Mouse (Mus musculus) E14TG2a.4 (cell line): ENCODE results near the gene Oas1f.
"Not testable (repeated sequence)": the region's sequence is repeated elsewhere in the genome, so short reads cannot be mapped to it uniquely, and the experiment has no call there.

Experiments
- H3K27me3 ChIP-seq: 2 replicates; pipeline ENCODE4 v1.6.1; 2014; ENCODE audit warnings: low read length, control low read depth; ENCODE audit not compliant: insufficient read depth
- H3K36me3 ChIP-seq: 2 replicates; pipeline ENCODE4 v1.6.1; 2014; ENCODE audit warnings: low read length, control low read depth; ENCODE audit not compliant: insufficient read depth
- H3K4me1 ChIP-seq: replicated peaks from 2 replicates; pipeline ENCODE4 v1.6.1; 2014; ENCODE audit warnings: low read depth, low read length, control low read depth
- H3K4me3 ChIP-seq: replicated peaks from 2 replicates; pipeline ENCODE4 v1.5.1; 2014; ENCODE audit warnings: mild to moderate bottlenecking, low read length
- H3K9me3 ChIP-seq: 2 replicates; pipeline ENCODE4 v1.6.1; 2014; ENCODE audit warnings: low read length, control low read depth
- CTCF ChIP-seq: conservative IDR thresholded peaks from 2 replicates; pipeline ENCODE4 v1.5.1; 2014; ENCODE audit warnings: low read length
- NANOG ChIP-seq: IDR thresholded peaks from 2 replicates; pipeline ENCODE4 v1.6.1; 2014; ENCODE audit warnings: borderline replicate concordance, low read length, mixed read lengths
- POU5F1 ChIP-seq: IDR thresholded peaks from 2 replicates; pipeline ENCODE4 v1.6.1; 2014; ENCODE audit warnings: low read length, borderline replicate concordance

The Oas1f gene

DNA sequence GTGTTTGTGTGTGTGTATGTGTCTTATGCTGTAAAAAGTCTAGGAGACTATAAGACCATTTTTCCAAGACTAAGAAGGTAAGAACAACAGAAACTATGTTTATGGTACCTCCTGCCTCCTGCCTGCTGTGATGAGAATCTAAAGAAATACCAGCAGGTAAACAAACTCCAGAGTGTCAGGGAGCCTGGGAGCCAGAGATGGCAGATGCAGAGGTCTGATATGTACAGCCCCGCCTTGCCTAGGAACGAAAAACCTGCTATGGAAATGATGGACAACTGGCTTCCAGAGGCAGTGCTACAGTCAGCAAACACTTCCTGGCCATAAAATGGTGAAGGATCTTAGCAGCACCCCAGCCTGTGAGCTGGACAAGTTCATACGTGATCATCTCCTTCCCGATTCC is at the start of gene Oas1f:
Oas1f (plus strand) TSS at position 301 of the 400 bp plus-strand sequence.
- H3K4me1 ChIP-seq = peaks cover 13% of the 10 kb centered on the region
- no peak for TF ChIP-seq CTCF
- no peak for TF ChIP-seq POU5F1
- TF ChIP-seq NANOG = no peak
- H3K27me3 ChIP-seq = peaks cover 46% of the 10 kb centered on the region
- H3K36me3 ChIP-seq = no peaks in the 10 kb centered on the region
- H3K4me3 ChIP-seq = no peak within 1 kb of the TSS
- H3K9me3 ChIP-seq = peaks cover 5% of the 10 kb centered on the region; the same call in 1 of the 2 replicates

DNA sequence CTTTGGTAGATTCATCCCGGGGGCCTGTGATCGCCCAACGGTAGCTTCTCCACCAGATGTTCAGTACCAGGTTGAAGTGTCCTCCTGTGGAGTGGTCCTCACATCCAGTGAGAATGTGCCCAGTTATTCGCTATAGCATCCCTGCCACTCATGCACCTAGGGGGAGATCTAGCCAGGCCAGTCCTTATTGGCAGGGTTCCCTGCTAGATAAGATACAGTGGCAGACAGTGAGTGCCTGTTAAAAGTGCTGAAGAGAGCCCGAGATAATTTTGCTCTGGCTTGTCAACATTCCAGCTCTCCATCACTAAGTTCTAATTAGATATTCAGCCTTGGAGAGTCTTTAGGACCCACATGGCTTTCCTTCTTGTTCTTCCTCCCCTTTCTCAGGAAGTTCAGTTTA is 49.0 kb upstream of the Oas1f start:
- peaks cover 52% of the 10 kb centered on the region for H3K27me3 ChIP-seq
- not testable (repeated sequence) for H3K4me3 ChIP-seq, H3K4me1 ChIP-seq, H3K36me3 ChIP-seq, H3K9me3 ChIP-seq

DNA sequence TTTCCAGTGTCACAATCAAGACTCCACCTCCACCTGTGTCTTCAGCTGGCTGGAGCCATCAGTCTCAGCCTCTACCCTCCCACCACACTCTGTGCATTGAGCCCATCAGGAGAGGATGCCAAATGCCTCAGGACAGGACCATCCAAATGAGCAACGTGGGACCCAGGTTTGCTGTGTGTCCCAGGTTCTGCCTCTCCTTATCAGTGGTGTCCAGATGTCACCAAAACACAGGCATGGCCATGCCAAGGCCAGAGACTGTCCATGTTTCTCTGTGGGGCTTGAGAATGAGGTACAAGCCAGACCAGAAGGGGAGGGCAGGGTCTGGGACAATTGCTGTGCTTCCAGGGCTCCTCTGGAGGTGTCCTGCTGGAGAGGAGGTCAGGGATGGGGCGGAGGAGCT is 48.2 kb upstream of the Oas1f start:
- not testable (repeated sequence) for H3K4me1 ChIP-seq, H3K36me3 ChIP-seq, H3K9me3 ChIP-seq, H3K4me3 ChIP-seq
- peaks cover 58% of the 10 kb centered on the region for H3K27me3 ChIP-seq

DNA sequence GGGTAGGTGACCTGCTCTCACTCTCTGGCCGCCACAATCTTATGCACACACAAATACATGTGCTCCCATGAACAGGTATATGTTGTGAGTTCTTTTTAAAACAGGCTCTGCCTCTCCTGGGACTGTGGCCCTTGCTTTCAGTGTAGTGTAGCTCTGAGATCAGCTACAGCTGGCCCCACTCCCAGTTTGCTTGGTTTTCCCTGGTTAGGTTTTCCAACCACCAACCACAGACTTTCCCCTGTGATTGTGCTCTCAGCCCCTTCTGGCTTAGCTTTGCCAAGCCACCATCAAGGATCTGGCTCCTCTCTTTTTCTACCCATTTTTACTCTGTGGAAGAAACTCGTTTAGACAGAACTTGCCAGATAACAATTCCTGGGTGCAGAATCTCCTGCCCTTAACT is 43.6 kb upstream of the Oas1f start:
- no peaks in the 10 kb centered on the region for H3K9me3 ChIP-seq
- no peaks in the 10 kb centered on the region; the same call in 1 of the 2 replicates for H3K36me3 ChIP-seq
- peaks cover 51% of the 10 kb centered on the region for H3K27me3 ChIP-seq
- no peak overlapping the region for H3K4me3 ChIP-seq
- no peak for TF ChIP-seq NANOG
- no peak for TF ChIP-seq CTCF
- no peak for TF ChIP-seq POU5F1
- H3K4me1 ChIP-seq = peaks cover 17% of the 10 kb centered on the region

DNA sequence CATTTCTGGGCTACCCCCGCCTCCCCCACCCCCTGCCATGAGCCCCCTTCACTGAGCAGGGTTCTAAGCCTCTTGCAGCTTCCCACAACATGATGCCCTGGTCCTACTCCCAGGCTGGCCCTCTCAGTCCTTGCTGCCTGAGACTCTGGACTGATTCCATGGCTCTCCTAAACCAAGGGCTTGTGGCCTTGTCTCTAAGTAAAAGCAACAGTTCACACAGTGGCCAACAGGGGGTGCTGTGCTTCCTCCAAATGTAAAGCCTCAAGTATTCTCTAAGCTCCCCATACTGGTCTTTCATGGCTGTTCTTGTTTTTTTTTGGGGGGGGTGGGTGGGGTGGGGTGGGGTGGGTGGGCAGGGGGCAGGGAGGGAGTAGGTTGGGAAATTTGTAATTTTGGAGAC is 40.7 kb upstream of the Oas1f start:
- Histone ChIP-seq H3K36me3 (no peaks in the 10 kb centered on the region), H3K4me1 (peaks cover 41% of the 10 kb centered on the region), H3K4me3 (no peak overlapping the region), H3K27me3 (peaks cover 30% of the 10 kb centered on the region), H3K9me3 (no peaks in the 10 kb centered on the region)
- TF ChIP-seq POU5F1 (no peak), CTCF (peak; percentile 71)

DNA sequence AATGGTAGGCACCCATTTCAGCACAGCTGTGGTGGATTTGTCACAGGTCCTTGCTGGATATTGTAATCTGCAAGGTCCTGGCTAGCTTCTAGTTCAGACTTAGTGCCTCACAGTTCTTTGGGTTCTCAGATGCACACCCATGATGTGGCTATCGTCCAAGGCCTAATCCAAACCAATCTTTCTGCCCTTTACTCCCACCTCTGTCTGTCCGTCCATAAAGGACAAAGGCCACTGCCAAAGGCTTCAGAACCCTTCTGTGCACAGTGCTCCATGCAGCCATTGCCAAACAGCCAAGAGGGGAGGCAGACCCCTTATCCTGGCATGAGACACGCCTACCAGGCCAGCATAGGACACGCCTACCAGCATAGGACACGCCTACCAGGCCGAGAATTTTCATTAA is 38.0 kb upstream of the Oas1f start:
- no peak overlapping the region for H3K4me3 ChIP-seq
- H3K36me3 ChIP-seq = no peaks in the 10 kb centered on the region
- peaks cover 12% of the 10 kb centered on the region for H3K27me3 ChIP-seq
- H3K4me1 ChIP-seq = peaks cover 59% of the 10 kb centered on the region
- no peak for TF ChIP-seq POU5F1
- no peak for TF ChIP-seq CTCF
- TF ChIP-seq NANOG = no peak
- H3K9me3 ChIP-seq = no peaks in the 10 kb centered on the region

DNA sequence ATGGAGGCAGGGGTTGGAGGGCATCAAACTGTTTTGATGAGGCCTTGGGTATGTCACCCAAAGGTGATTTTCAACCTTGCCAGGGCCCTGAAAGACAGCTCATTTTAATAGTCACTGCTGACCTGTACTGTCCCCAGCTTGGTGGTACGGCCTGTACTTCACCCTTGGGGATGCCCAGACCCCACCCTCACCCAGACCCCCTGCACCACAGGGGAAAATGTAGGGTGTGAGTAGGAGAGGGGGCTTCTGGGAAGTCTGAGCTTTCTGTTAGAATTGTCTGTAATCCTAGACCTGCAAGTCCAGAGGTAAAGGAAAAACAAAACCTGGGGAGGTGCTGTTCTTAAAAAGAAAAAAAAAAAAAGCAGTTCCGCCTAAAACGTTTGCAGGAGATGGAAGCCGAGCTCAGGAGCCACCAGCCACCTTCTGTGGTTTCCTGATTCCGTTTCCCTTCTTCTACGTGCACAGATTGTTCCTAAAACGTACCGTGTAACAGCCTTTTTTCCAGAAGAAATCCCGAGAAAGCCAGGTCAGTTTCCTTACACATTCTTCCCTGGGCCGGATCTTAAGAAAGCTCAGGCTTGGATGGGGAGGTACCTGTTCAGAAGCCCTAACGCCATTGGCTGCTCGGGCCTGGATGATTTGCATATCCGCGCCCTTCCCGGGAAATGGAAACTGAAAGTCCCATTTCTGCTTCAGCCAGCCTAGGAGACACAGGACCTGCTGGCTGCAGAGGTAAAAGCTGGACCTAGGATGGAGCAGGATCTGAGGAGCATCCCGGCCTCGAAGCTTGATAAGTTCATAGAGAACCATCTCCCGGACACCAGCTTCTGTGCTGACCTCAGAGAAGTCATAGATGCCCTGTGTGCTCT is 35.0 kb upstream of the Oas1f start, which contains the start of gene Oas1c:
Oas1c (minus strand) TSS at position 564 of the 869 bp plus-strand sequence.
- TF ChIP-seq NANOG = no peak
- TF ChIP-seq CTCF = no peak
- TF ChIP-seq POU5F1 = no peak
- no peaks in the 10 kb centered on the region for H3K9me3 ChIP-seq
- H3K36me3 ChIP-seq = no peaks in the 10 kb centered on the region
- H3K27me3 ChIP-seq = peaks cover 24% of the 10 kb centered on the region
- H3K4me1 ChIP-seq = peaks cover 55% of the 10 kb centered on the region
- peak within 1 kb of the TSS; percentile 65 for H3K4me3 ChIP-seq

DNA sequence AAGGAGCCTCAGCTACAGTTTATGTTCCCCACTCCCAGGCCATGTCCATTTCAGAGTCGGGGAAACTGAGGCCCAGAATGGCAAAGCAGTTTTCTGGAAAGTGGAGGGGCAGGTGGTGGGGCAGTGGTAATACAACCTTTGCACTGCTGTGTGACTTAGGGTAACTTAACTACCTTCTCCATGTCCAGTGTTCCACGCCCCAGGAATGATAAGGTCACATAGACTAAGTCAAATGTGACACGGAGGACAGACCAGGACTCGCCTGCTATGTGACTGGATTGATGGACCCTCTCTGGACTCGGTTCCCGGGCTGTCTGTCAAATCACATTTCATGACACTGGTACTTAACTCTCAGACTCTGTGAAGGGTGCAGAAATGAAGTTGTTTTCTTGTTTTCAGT is 34.1 kb upstream of the Oas1f start:
- H3K27me3 ChIP-seq = peaks cover 28% of the 10 kb centered on the region
- no peak for TF ChIP-seq CTCF
- TF ChIP-seq NANOG = no peak

DNA sequence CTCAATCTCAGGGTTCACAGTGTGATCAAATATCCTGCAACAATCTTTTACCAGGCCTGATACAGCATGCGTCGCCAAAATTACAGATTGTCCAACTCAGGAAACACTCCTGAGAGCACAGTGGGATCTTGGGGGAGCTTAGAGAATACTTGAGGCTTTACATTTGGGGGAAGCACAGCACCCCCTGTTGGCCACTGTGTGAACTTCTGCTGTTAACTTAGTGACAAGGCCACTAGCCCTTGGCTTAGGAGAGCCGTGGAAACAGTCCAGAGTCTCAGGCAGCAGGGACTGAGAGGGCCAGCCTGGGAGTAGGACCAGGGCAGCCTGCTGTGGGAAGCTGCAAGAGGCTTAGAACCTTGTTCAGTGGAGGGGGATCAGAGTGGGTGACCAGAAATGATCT is 31.2 kb upstream of the Oas1f start:
- peaks cover 25% of the 10 kb centered on the region for H3K9me3 ChIP-seq
- H3K27me3 ChIP-seq = peaks cover 38% of the 10 kb centered on the region
- TF ChIP-seq NANOG = no peak
- peak; percentile 87 for TF ChIP-seq CTCF
- no peaks in the 10 kb centered on the region for H3K36me3 ChIP-seq
- H3K4me1 ChIP-seq = peaks cover 23% of the 10 kb centered on the region
- H3K4me3 ChIP-seq = no peak overlapping the region

More for the DNA sequence above, 34.1 kb upstream of the Oas1f start:
- peak overlapping the region; percentile 65 for H3K4me3 ChIP-seq
- peaks cover 47% of the 10 kb centered on the region for H3K4me1 ChIP-seq
- H3K36me3 ChIP-seq = no peaks in the 10 kb centered on the region
- no peaks in the 10 kb centered on the region for H3K9me3 ChIP-seq
